Mouse (Mus musculus) heart, embryonic 10.5 days (tissue): ENCODE data around the gene Mettl6. TPM values are rescaled to one million over a fixed set of nuclear protein-coding genes. Genes with fewer than 3 reads are reported as not detected.
A peak's percentile ranks its signal among the peaks of the same experiment; 100 is the strongest.

Experiments used
- DNase-seq: peaks from one replicate; pipeline ENCODE4 v3.0.0-alpha.2; 2017; ENCODE audit warnings: low spot score
- H3K27ac ChIP-seq: fragments of 300-500 bp; sonication (generic); 2 replicates; pipeline ENCODE4 v1.5.1; 2016; ENCODE audit warnings: mild to moderate bottlenecking
- H3K27me3 ChIP-seq: fragments of 300-500 bp; sonication (generic); 2 replicates; pipeline ENCODE4 v1.6.1; 2016; ENCODE audit warnings: mild to moderate bottlenecking; ENCODE audit not compliant: poor library complexity, insufficient read depth, severe bottlenecking
- H3K36me3 ChIP-seq: fragments of 300-500 bp; sonication (generic); 2 replicates; pipeline ENCODE4 v1.6.1; 2016; ENCODE audit warnings: mild to moderate bottlenecking, moderate library complexity
- H3K4me1 ChIP-seq: fragments of 300-500 bp; sonication (generic); 2 replicates; pipeline ENCODE4 v1.6.1; 2016; ENCODE audit warnings: mild to moderate bottlenecking
- H3K4me3 ChIP-seq: fragments of 300-500 bp; sonication (generic); 2 replicates; pipeline ENCODE4 v1.5.1; 2016; ENCODE audit warnings: mild to moderate bottlenecking, moderate library complexity
- H3K9me3 ChIP-seq: fragments of 300-500 bp; sonication (generic); 2 replicates; pipeline ENCODE4 v1.6.1; 2016; ENCODE audit warnings: mild to moderate bottlenecking, moderate library complexity
- WGBS: fragments of 180-500 bp; shearing (Covaris S2); methylation state at CpG from one replicate; pipeline ENCODE4 v1.1.7; 2016; 5-methylcytosine and 5-hydroxymethylcytosine counted together
- polyA plus RNA-seq: library from polyadenylated mRNA; unstranded; fragments of >200 nt; fragmentation: Nextera tagmentation; extraction: Ambion mirVana; gene quantifications from 2 replicates; pipeline ENCODE4 v1.2.1, GENCODE M21; 2016

Mettl6 gene
- polyA plus RNA-seq, result 52.7 and 64.4 TPM in 2 replicates

DNA sequence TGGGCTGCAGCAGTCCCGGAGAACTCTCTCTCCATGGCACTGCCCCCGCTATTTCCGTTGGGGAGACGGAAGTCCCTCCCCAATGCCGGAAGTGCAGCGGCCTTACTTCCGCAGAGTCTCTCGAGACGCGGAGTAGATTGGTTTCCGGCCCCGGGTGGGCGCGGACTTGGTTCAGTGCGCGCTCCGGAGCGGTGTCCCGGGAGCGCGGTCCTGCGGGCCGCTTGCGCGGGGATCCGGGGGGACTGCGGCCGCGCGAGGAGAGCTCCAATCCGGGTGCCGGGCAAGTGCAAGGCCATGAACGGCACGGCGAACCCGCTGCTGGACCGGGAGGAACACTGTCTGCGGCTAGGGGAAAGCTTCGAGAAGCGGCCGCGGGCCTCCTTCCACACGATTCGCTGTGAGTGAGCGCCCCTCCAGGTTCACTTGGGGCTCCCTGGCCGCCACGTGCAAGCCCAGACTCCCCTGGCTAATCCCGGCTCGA is at the start of gene Mettl6:
Gene Mettl6, minus strand, starts transcription at position 66 of the 481 bp plus-strand sequence.
- Histone ChIP-seq H3K4me3 (peak within 1 kb of the TSS; percentile 73), H3K4me1 (peaks cover 27% of the 10 kb centered on the region), H3K27me3 (no peaks in the 10 kb centered on the region), H3K9me3 (no peaks in the 10 kb centered on the region), H3K27ac (peak within 1 kb of the TSS; percentile 94), H3K36me3 (peaks cover 51% of the 10 kb centered on the region)
- peak; percentile 97 for DNase-seq
- under 1% methylated on average over 49 of the region's 49 CpGs for WGBS

DNA sequence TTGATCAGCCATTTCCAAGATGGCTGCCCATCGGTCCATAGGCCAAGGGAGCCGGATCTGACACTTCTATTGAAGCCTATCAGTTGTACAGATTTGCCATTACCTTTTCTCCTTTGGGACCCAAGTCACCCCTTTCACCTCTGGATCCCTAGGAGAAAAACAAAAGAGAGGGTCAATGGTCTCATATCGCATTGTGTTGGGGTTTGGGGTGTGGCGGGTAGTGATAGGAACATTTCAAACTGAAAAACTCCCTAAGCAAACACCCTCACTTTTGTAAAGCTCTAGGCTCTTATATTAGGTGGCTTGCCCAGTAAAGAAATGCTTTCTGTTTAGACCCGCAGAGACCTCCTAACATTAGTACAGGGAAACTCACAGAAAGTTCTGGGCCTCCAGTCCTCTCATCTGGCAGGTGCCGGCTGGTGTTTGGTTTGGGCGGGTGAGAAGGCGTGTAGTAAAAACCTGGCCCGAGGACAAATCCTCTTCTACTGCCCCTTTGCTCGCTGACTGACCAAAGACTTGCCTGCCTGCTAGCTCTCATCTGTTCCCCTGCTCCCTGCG is 49.1 kb upstream of the Mettl6 start:
- no peaks in the 10 kb centered on the region for H3K9me3 ChIP-seq
- no peak overlapping the region for H3K27ac ChIP-seq
- 77% methylated on average over 11 of the region's 11 CpGs for WGBS
- 0 out of 2 replicates have a peak overlapping the region, but pooled peaks have one; percentile 8 for H3K4me3 ChIP-seq
- no peaks in the 10 kb centered on the region for H3K27me3 ChIP-seq
- H3K4me1 ChIP-seq, result peaks cover 17% of the 10 kb centered on the region
- DNase-seq, result no peak
- peaks cover 5% of the 10 kb centered on the region; the same call in 1 of the 2 replicates for H3K36me3 ChIP-seq

DNA sequence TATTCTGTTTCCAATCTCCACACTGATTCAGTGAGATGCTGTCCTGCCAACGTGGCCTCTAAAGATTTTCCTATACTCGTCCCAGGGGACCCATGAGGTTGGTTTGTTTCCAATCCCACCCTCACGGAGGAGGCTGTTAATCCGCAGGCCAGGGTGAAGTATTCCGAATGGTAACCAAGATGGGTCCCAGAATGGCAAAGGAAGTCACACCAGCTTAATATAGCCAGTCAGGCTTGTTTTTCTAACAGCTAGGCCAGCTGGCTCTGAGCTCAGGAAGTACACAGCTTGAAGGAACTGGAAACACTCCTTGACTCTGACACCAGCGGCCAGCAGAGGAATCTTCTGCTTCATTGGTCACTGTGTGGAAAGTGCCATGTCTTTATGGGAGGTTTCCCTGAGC is 42.5 kb upstream of the Mettl6 start:
- WGBS, result 70% methylated on average over 6 of the region's 6 CpGs
- Histone ChIP-seq H3K4me1 (peaks cover 7% of the 10 kb centered on the region), H3K27me3 (no peaks in the 10 kb centered on the region), H3K4me3 (no peak overlapping the region), H3K27ac (no peak overlapping the region), H3K9me3 (no peaks in the 10 kb centered on the region), H3K36me3 (no peaks in the 10 kb centered on the region)
- DNase-seq, result no peak

DNA sequence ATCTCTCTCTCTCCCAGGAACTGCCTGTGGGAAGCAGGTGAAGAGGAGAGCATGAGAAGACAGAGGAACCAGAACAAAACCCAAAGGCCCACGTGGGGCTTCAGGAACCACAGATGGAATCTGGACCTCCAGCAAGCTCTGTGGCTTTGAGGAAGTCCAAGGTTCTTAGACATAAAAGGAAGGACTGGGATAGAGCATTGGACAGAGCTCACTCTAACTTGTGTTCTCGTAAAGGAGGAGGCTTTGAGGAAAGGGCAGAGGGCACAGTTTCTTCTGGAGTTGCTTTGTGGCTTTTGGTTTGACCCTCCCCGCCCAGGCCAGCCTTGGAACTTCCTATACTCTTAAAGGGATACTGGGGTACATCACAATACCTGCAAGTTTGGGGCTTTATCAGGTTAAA is 37.8 kb upstream of the Mettl6 start:
- Histone ChIP-seq H3K27me3 (0 out of 2 replicates have a peak, but pooled peaks cover 3% of the 10 kb centered on the region), H3K36me3 (no peaks in the 10 kb centered on the region), H3K4me3 (no peak overlapping the region), H3K9me3 (no peaks in the 10 kb centered on the region), H3K27ac (0 out of 2 replicates have a peak overlapping the region, but pooled peaks have one; percentile 6), H3K4me1 (0 out of 2 replicates have a peak, but pooled peaks cover 5% of the 10 kb centered on the region)
- 66% methylated on average over 3 of the region's 3 CpGs for WGBS
- no peak for DNase-seq

DNA sequence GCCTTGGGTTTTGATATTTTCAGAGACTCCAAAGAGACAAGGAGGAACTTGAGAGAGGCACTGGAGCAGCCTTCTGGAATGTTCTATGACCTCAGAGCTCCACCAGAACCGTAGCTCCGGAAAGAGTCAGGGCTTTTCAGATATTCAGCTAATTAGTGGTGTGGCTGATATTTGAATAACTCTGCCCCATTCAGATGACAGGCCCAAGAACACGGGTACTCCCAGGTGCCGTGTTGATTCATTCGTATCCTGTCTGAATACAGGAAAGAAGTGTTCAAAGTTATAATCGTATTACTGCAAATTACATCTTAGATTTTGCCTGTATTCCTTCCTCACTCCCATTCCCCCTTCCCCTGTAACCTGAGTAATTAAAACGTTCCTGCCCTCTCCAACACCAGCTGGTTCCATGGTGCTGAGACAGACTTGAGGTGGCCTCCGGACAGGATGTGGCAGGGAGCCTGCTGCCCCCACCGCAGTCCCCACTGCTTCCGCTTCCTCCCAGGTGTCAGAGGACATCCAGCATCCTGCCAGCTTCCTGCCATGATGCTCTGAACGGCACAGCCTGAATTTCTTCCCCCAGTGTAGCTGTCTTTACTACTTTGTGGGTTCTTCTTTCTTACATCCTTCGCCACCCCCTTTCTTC is 36.8 kb upstream of the Mettl6 start:
- H3K36me3 ChIP-seq, result no peaks in the 10 kb centered on the region
- no peak overlapping the region for H3K4me3 ChIP-seq
- 0 out of 2 replicates have a peak, but pooled peaks cover 4% of the 10 kb centered on the region for H3K27me3 ChIP-seq
- no peak overlapping the region for H3K27ac ChIP-seq
- 62% methylated on average over 12 of the region's 12 CpGs for WGBS
- no peak for DNase-seq
- no peaks in the 10 kb centered on the region for H3K9me3 ChIP-seq
- H3K4me1 ChIP-seq, result 0 out of 2 replicates have a peak, but pooled peaks cover 5% of the 10 kb centered on the region

DNA sequence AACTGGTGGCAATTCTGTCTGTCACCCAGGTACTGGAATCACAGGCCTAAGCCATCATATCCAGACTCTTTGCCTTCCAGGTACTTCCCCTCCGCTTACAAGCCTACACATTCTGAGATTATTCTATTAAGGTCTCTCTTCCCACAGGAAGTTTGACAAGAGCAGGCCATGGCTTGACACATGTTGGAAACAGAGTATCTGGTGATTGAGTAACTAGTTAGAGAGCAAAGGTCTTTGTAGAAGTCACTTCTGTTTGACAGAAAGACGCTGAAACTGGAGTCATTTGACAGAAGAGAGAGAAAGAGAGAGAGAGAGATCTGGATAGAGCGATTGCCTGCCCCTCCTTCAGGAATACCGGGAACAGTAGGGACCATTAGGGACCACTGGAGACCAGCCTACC is 36.0 kb upstream of the Mettl6 start:
- Histone ChIP-seq H3K9me3 (no peaks in the 10 kb centered on the region), H3K4me3 (no peak overlapping the region), H3K27me3 (0 out of 2 replicates have a peak, but pooled peaks cover 4% of the 10 kb centered on the region), H3K4me1 (0 out of 2 replicates have a peak, but pooled peaks cover 5% of the 10 kb centered on the region), H3K27ac (no peak overlapping the region), H3K36me3 (peaks cover 2% of the 10 kb centered on the region; the same call in 1 of the 2 replicates)
- no peak for DNase-seq
- 77% methylated on average over 4 of the region's 4 CpGs for WGBS

DNA sequence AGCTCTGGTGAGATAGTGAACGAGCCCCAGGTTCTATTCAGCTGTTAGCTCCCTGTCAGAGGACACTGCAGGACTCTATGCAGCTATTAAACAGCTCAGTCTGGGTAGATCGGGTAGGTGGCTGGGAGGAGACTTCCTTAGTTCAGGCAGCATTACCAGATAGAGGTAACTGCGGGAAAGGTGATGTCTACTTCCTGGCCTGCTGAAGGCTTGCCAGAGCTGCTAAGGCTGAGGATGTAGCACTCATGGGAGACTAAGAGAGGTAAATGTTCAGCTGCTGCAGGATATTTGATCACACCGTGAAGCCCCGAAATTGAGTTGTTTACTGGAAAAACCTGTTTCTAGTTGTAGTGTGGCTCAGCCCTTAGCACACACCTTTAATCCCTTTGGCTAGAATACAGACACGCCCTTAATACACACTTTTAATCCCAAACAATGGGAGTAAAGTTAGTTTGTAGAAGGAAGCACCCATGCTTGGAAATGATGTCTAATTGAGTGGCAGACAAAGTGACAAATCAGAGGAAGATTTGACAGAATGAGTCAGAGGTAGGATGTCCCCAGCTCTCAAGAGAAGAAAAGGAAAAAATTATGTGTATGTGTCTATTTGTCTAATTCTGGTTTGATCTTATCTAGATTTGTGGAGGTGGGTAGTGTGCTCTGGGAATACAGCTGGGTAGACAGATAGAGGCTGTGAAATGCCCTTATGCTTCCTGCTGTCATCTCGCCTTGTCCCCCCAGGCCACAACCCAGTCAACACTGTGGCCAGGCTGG is 30.4 kb upstream of the Mettl6 start:
- H3K4me1 ChIP-seq, result no peaks in the 10 kb centered on the region
- 66% methylated on average over 7 of the region's 7 CpGs for WGBS
- H3K27ac ChIP-seq, result no peak overlapping the region; the same call in 1 of the 2 replicates
- H3K9me3 ChIP-seq, result no peaks in the 10 kb centered on the region
- peaks cover 3% of the 10 kb centered on the region; the same call in 1 of the 2 replicates for H3K36me3 ChIP-seq
- H3K27me3 ChIP-seq, result 0 out of 2 replicates have a peak, but pooled peaks cover 4% of the 10 kb centered on the region
- DNase-seq, result no peak
- H3K4me3 ChIP-seq, result no peak overlapping the region

DNA sequence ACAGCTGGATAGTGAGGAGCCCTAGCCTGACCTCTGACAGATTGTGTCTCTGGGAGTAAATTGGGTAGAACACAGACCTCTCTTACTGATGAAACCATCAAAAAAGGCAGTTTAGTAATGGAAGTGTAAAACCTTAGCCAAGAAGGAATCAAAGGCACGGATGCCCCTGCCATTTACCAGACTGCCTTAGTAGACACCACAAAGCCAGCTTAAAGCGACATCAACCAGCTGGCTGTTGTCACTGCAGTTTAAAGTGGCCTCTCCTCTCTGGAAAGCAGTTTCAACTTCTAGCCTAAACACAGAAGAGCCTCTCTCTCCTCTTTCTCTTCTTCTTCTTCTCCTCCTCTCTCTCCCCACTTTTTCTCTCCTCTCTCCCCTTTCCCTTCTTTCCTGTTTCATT is 26.5 kb upstream of the Mettl6 start:
- Histone ChIP-seq H3K4me3 (no peak overlapping the region), H3K27ac (no peak overlapping the region), H3K9me3 (no peaks in the 10 kb centered on the region), H3K36me3 (peaks cover 3% of the 10 kb centered on the region; the same call in 1 of the 2 replicates), H3K27me3 (no peaks in the 10 kb centered on the region), H3K4me1 (peaks cover 2% of the 10 kb centered on the region; the same call in 1 of the 2 replicates)
- no peak for DNase-seq
- WGBS, result 69% methylated on average over 2 of the region's 2 CpGs

DNA sequence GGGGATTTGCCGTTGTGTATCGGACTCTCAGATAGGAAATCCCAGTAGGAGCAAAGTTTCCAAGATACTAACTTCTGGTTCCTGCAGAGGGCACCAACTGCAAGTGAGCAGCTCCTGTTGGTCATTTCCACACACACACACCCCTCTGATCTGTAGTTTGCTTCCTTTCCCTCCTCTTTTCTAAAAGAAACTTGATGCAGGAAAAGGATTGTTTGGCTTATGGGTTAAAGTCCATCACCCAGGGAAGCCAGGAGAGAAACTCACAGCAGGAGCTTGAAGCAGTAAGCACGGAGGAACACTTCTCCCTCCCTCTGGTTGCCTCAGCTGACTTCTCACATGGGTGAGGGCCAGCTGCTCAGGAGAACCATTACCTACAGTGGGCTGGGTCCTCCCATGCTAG is 24.3 kb upstream of the Mettl6 start:
- DNase-seq, result no peak
- no peak overlapping the region for H3K4me3 ChIP-seq
- no peaks in the 10 kb centered on the region for H3K27me3 ChIP-seq
- WGBS, result 30% methylated on average over 3 of the region's 3 CpGs
- H3K4me1 ChIP-seq, result peaks cover 2% of the 10 kb centered on the region; the same call in 1 of the 2 replicates
- no peak overlapping the region for H3K27ac ChIP-seq
- H3K36me3 ChIP-seq, result no peaks in the 10 kb centered on the region
- H3K9me3 ChIP-seq, result no peaks in the 10 kb centered on the region

DNA sequence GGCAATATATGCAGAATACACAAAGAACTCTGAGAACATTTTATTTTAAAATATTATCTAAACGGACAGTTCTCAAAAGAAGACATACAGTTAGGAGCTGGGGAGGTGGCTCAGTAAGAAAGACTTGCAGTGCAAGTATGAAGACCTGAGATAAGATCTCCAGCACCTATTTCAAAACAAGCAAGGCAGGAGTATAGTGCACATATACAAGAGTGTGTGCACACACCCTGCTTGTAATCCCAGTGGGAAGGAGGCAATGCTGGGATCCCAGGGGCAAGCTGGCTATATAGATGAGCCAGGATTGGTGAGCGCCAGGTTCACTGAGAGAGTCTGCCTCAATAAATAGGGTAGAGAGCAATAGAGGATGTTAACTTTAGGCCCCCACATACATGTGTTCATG is 21.1 kb upstream of the Mettl6 start:
- Histone ChIP-seq H3K27me3 (no peaks in the 10 kb centered on the region), H3K4me1 (peaks cover 2% of the 10 kb centered on the region; the same call in 1 of the 2 replicates), H3K36me3 (peaks cover 8% of the 10 kb centered on the region; the same call in 1 of the 2 replicates), H3K4me3 (no peak overlapping the region), H3K9me3 (no peaks in the 10 kb centered on the region), H3K27ac (no peak overlapping the region)
- WGBS, result 85% methylated on average over 2 of the region's 2 CpGs
- DNase-seq, result no peak

DNA sequence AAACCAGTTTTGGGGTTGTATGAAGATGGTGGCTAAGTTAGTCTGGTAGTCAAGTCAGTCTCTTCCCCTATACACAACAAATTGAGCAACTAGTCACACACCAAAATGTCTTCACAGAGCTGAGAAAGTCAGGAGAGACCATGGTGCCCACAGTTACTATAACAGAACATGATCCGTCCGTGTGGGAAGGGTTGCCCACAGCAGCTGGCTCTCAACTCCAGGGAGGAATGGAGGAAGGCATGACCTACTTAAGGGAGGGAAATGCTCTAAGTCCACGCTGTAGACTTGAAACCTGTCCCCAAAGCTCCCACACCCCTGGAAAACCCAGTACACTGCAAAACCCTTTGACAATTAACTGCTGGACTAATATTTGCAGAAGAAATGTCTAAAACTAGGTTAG is 15.5 kb upstream of the Mettl6 start:
- Histone ChIP-seq H3K27me3 (no peaks in the 10 kb centered on the region), H3K9me3 (no peaks in the 10 kb centered on the region), H3K4me3 (no peak overlapping the region), H3K36me3 (peaks cover 53% of the 10 kb centered on the region), H3K27ac (no peak overlapping the region), H3K4me1 (no peaks in the 10 kb centered on the region)
- WGBS, result 91% methylated on average over 3 of the region's 3 CpGs
- no peak for DNase-seq

DNA sequence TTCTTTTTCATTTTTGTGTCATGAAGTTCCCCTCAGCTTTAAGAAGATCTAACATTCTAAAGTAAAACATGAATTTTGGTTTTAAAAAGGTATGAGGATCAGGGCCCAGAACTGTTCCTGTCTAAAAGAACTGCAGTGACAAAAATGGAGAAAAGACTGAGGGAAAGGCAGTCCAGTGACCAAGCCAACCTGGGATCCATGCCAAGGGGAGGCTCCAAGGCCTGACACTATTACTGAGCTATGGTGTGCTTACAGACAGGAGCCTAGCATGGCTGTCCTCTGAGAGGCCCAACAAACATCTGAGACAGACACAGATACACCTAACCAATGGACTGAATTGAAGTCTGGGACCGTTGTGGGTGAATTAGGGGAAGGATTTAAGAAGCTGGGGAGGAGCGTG is 15.1 kb upstream of the Mettl6 start:
- Histone ChIP-seq H3K4me3 (no peak overlapping the region), H3K27me3 (no peaks in the 10 kb centered on the region), H3K36me3 (peaks cover 57% of the 10 kb centered on the region), H3K9me3 (no peaks in the 10 kb centered on the region), H3K27ac (no peak overlapping the region), H3K4me1 (no peaks in the 10 kb centered on the region)
- no peak for DNase-seq
- 91% methylated on average over 2 of the region's 2 CpGs for WGBS
